Mouse (Mus musculus) skeletal muscle tissue, adult 2 months (tissue): ENCODE measurements around the gene Pak6.
"Not testable (repeated sequence)": the region's sequence is repeated elsewhere in the genome, so short reads cannot be mapped to it uniquely, and the experiment has no call there.

ENCODE experiments used
- DNase-seq: peaks from one replicate; pipeline ENCODE4 v3.0.0-alpha.2; 2012; ENCODE audit warnings: low read depth, low spot score

Pak6 gene

DNA sequence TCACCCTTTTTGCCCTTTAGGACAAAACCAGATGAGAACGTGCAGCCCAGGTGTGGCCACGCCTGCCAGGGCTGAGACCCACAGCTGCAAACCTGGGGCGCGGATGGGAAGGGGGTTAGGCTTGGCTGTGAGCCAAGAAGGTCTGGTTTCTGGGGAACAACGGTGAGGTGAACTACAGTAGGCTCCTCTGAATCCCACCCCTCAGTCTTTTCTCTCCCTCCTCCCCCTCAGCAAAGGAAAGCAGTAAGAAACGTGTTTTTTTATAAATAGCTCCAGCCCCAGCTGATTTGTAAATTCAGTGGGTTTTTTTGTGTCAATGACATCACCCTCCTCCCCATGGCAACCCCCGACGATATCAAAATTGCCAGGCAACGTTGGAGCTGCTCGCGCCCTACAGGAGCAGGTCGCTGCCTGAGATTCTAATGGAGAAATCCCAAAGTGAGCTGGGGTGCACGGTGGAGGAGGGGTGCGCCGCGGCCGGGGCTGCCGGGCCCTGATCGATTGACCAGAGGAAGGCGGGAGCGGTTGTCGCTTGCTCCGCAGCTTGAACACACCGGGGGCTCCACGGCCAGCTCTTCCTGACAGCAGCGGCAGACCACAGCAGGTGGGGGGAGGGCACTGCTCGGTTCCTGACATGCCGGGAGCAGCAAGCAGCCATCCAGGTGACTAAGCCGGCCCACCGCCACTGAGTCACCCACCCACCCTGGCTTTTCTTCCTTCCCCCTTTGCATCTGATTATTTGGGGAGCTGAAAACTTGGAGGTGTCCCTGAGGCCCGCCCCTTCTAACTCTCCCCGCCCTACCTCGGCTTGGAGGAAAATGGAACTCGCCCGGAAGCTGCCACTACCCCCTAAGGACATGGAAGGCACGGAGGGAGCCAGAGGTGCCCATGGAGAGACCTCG is at the start of gene Pak6:
Gene Pak6 (plus strand): TSS at position 402 of the 902 bp plus-strand sequence.
- DNase-seq = no peak

DNA sequence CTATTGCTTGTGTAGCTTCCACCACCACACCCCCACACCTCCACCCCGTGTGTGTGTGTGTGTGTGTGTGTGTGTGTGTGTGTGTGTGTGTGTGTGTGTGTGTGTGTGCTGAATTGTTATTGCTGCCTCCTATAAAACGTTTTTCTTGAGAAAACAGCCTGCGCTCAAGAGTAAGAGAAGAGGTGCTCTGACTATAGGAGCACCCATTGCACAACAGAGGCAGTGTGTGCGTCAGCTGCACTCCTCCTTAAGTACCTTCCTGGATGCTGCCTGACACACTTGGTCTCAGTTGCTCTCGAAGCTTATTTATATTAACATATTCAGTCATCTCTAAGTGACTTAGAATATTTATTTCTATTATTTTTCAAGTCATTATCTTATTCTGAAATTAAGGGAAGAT is 45.1 kb upstream of the Pak6 start:
- DNase-seq = no peak

DNA sequence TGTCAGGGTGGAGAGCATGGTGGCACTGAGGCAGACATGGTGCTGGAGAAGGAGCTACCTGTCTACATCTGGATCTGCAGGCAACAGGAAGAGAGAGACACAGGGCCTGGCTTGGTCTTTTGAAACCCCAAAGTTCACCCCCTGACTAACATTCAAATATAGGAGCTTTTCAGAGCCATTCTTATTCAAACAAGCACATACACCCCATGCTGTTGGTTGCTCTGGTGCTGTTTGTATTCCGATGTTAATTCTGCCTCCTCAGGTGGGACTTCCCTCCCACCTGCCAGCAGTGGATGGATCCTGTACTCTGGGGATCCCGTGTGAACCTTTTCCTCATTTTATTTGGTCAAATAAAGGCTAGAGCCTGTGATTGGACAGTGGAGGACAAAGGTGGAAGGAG is 43.0 kb upstream of the Pak6 start:
- DNase-seq = no peak

DNA sequence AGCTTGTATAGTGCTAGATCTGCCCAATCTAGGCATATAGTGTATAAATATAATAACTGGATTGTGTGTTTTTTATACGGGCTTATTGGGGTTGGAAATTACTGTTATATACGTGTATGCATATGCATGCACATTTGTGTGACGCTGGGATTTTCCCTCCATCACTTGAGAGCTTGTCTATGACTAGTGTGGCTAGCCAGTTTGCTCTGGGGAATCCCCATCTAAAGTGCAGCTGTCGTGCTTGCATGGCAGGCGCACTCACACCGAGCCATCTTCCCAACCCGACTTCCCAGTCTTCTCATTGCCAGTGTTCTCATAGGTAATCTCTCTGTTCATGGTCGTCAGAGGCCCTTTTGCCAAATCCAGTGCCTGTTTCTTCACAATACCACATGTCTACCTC is 42.5 kb upstream of the Pak6 start:
- DNase-seq = no peak

DNA sequence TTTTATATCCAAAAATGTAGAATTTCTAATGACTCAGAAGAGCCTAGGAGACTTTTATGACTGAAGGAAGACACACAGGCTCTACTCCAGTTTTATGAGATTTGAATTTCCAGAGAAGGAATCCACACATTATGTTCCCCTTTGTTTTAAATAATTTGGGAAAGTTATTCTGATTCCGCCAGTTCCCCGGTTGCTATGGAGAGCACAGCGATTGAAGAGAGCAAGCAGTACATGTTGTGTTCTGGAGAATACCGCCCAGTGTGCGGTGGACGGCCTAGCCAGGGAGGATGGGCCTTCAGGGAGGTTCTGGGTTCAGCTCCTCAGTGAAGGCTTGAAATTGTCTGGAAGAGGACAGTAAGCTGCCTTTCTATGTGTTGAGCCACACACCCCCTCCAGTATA is 33.8 kb upstream of the Pak6 start:
- DNase-seq = no peak

DNA sequence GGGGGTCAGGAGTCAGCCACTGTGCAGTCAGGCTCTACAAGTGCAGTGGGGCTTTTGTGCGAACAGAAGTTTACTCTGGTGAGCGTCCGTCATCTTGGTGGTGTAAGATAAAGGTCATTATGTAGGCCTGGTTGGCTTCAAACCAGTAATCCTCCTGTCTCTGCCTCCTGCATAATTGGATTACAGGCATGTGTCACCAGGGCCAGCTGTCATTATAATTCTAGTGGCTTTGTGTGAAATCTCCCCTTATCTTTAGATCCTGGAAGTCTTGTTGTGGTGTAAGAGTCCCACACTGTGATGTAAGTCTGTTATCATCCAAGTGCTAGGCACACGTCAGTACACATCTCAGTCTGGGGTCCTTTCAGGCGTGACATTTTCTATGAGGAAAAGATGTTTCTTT is 29.7 kb upstream of the Pak6 start:
- DNase-seq = no peak

DNA sequence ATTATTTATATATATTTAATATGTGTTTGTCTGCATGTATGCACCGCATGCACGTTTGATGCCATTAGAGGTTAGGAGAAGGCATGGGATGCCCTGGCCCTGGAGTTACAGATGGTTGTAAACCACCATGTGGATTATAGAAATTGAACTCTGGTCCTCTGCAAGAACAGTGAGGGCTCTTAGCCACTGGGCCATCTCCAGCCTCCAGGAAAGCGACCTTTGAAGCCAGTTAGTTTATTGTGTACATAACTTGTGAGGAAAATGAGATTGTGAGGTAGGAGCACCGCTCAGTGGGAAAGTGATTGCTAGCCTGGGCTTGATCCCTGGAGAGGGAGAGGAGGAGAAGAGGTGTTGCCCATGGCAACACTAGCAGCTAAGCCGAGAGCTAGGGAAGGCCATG is 25.8 kb upstream of the Pak6 start:
- DNase-seq = no peak

DNA sequence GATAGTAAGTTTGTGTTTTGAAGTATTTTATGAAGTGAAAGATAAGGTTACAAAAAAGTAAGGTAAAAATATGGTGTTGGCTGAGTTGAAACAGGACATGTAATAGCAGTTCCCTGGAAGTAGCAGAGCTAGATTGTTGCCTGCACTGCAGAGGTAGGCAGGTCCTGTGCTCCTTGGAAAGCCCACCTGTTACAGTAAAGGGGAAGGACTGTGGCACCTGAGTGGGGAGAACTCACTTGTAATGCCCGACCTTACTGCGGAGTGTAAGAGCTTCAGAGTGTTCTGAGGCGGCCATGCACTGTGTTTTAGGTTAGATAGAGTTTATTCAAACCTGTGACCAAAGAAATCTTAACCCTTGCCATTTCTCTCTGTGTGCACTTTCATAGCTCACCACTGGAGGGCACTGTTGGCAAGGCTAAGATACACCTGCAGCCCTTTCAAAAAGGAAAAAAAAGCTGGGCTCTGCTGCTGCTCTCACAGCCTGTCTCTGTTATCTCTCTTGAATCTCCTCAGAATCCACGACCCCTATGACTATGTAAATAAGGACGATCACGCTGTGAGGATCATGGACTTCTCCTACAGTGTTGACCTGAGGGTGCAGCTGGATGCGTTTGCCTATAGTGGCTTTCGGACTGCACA is 25.1 kb upstream of the Pak6 start:
- DNase-seq = peak; percentile 36

DNA sequence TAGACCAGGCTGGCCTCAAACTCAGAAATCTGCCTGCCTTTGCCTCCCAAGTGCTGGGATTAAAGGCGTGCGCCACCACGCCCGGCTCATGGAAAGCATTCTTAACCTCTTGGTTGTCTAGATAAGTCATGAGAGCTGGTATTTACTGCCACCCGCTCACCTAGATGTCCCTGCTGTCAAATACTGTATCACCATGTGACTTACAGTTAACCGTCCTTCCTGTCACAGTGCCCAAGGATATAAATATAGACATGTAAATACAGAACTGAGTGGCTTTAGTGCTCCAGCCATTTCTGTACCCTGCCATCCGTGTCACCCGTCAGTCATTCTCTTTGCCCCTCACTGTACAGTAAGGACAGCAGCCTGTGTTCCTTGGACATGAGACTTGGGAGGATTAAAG is 24.4 kb upstream of the Pak6 start:
- no peak for DNase-seq

DNA sequence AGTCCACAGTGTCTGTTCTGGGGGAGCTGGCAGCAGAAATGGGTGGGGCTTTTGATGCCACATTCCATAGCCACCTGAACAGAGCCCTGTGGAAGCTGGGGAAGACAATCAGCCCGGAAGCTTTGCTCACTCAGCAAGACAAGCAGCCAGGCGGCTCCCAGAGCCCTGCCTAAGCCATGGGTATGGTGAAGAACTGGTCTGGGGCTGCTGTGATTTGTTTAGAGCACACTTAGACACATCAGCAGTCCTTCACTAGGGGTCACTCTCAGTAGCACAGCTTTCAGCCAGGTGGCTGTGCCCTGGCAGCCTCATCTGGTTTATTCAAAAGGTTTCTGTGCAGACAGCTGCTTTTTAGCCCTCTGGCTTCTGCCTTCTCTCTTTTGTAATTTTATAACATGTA is 22.0 kb upstream of the Pak6 start:
- DNase-seq = no peak

DNA sequence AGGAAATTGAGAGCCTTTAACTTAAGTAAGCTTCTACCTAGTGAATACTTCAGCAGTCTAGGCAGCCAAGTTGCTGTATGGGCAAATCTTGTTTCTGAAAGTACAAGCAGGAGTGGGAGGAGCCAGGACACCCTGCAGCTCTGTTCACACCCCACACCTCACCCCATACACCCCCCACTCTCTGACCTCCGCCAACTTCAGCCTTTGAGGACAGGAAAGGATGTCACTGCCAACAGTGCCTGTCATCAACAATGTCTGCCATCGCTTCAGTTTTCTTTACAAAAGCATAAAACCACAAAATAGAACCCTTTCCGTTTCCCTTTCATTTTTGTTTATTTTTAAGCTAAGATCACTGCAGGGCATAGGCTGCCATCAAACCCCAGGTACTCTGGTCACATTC is 20.7 kb upstream of the Pak6 start:
- no peak for DNase-seq

DNA sequence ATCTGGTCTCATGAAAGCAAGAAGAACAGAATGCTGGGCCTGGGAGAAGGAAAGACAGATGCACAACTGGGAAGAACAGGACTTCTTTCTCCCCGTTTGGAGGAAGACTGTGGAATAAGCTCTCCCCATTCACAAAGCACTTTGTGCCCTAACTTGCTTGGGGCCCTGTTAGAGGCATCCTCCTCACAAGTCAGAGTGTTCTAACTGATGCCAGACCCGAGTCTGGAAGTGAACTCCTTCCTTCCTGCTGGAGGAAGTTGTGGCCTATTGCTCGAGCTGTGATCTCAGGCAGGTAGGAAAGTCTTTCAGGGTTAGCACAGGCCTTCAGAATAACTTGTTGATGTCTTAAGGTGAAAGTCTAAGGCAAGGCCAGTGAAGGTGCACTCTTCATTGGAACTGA is 20.2 kb upstream of the Pak6 start:
- no peak for DNase-seq

DNA sequence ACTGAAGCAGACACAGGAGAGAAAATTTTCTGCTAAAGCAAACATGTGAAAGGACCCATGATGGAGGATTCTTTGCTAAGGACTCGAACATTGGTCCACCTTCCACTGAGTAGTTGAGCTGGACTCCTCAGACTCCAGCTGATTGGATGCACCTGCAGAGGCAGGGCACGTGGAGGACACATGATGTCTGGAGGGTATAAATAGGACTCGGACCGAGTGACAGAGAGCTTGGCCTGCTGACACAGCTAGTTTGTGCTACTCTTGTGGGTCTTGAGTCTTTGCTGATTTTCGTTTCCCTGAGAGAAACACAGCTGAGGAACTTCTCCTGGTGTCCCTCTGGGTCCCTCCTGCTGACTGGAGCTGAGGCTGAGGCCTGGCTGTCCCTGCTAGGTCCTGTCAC is 16.4 kb upstream of the Pak6 start:
- DNase-seq = no peak

DNA sequence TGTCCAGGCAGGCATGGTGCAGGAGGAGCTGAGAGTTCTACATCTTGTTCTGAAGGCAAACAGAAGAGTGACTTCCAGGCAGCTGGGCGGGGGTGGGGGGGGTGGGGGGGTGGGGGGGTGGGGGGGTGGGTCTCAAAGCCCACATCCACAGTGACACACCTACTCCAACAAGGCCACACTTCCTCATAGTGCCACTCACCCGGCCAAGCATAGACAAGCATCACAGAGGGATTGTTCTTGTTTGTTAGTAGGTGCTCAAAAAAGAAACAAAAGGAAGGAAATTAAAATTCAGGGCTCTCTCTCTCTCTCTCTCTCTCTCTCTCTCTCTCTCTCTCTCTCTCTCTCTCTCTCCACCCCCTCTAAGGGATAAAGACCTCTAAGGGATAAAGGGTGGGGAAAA is 12.4 kb upstream of the Pak6 start:
- not testable (repeated sequence) for DNase-seq

DNA sequence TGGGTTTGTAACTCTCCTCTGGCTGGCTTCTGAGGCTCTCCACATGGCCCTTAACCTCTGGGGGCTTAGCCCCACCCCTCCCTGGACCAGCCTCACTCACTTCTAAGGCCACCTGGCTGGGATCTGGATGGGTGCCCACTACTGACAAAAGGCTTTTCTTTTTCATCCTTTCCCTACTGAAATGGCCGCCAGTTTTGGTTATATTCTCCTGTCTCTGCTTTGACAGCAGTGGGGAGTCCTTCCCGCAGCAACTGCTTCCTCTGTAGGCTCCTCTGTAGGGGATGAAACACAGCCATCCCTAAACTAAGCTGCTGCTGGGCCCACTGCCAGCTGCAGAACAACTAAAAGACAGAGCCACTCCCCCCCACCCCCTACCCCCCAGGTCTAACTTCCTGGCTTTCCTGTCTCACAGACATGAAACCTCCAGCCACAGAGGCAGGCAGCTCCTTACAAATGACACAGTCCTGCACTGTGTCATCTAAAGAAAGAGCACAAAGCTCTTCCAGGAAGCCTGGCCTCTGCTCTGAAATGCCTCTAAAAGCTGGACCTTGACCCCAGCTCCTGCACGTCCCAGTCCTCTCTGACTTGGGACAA is 6.3 kb upstream of the Pak6 start:
- DNase-seq = no peak

DNA sequence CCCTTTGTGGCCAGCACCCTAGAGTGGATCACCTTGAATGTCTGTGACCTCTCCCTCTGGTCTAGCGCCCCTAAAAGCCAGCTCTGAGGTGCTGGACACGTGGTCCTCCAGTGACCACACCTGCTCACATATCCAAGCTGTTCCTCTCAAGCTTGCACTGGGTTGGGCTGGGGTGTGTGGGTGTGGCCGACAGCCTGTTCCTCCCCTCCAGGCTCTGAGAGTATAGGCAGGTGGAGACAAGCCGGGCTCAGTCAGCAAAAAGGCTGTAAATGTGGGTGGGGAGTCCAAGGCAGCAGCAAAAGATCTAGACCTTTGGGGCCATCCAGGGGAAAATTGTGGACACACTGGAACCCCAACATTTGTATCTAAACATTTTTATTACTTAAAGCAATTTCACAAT is 4.6 kb upstream of the Pak6 start:
- no peak for DNase-seq

DNA sequence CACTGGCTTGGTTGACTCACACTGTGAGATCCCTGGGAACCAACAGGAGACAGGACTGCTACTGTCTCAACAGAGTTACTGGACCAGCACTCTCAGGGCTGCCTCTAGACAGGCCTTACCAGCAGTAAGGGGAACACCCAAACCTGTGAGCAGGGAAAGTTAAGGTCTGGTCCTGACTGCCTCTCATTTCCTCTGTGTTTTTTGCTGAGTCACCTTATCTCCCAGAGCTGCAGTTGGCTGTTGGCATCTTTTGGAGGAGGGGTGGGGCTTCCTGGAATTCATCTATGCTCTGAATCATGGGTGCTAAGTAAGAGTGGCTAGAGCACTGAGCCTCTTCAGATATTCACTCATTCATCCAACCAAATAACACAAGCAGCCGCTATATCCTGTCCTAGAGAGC is 4.0 kb upstream of the Pak6 start:
- DNase-seq = peak; percentile 34

DNA sequence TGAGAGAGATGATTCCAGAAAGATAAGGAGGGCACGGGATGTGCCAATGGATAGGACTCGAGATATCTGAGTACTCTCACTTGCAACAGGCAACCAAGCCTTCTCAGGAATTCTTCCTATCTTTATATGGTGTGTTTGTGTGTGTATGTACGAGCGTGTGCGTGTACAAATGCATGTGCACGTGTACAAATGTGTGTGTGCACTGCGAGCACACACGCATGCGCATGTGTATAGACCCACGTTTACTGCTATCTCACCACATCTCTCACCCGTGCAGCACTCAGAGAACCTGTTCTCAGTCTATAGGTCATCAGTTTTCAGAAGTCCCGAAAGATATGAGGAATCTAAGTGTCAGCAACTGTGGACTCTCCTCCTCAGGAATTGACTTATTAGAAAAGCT is 3.6 kb upstream of the Pak6 start:
- DNase-seq = no peak

DNA sequence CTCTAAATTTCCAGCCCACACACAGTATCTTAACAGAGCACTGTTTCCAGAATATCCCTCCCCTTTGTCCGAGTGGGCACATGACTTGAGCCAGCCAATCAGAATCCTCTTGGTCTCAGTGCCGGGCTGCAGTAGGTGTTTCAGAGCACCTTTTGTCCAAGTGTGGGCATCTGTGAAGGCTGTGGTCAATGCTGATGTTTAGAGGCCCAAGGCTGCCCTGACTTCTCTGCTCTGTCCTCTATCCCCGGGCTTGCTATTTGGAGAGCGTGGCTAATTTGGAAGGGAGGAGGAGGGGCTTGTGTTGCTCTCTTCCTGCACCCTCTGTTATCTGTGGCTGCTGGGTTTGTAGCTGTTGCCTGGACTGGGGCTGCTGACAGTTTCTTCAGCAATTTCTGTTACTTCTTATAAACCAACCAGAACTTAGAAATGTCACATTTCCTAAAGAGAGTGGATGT is 3.1 kb upstream of the Pak6 start:
- no peak for DNase-seq

DNA sequence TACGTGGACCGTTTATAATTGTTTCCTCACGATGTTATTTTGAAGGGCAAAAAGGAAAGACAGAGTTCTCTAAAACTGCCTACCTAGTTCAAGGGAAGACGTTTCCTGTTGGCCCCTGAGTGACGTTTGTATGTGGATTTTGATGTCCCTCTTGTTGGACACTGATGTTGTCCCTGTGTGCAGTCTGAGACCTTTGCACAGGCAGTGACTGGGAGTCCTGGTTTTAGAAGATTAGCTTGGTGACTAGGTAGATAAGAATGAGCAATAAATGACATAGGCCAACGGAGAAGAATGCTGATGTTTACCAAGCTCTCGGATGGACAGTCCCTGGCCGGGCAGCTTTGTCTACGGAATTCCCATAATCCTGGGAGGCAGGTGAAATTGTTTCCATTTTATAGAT is 1.2 kb upstream of the Pak6 start:
- DNase-seq = no peak

DNA sequence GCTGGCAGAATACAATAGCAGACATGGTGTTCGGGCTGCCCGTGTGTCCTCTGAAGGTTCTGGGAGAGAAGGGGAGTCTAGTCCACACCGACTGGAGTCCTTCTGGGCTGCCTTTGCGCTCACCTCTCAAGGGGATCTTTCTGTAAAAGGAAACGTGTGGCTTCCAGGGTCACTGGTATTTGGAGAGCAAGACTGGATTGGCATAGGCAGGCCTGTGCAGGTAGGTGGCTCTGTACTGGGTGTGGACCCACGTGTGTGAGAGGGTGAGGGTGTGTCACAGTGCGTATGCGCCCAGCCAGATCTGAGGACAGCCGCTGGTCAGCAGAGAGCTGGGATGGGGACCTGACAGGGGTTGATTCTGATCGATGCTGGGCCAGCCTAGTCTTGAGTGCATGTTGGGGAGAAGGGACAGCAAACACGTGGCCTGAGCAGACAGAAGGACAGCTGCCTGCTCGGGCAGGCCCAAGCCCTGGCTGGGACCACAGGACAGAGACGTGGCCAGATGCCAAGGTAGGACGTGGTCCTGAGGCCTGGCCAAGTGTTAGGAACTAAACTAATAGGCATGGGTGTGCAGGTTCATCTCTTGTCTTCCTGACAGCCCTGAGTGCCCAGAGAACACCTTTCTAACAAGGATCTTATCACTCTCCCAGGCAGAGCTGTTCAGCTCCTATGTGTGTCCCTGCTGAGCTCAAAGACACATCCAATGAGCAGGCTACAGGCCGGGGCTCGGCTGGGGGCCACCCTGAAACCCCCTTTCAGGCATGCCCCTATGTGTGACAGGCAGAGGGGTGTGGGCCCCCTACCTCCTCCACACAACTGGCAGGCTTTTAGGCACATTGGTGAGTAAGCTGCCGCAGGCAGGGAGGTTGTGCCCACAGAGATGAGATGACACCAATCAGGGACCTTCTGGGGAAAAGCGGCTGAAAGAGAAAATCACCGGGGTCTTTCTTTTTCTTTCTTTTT is 982 bp downstream of the Pak6 start:
- no peak for DNase-seq
